Mouse (Mus musculus) kidney, embryonic 16.5 days (tissue): ENCODE results near the gene Myef2. TPM values are rescaled to one million over a fixed set of nuclear protein-coding genes. Genes with fewer than 3 reads are reported as not detected.

Source experiments
- ATAC-seq: fragments of 200-750 bp; cut with Nextera tagmentation; 2 replicates; pipeline ENCODE4 v1.8.0; 2017; ENCODE audit warnings: moderate TSS enrichment; ENCODE audit not compliant: low FRiP score, low TSS enrichment
- H3K27ac ChIP-seq: fragments of 300-500 bp; sonication (generic); 2 replicates; pipeline ENCODE4 v1.5.1; 2014; ENCODE audit warnings: low read length
- H3K27me3 ChIP-seq: fragments of 300-500 bp; sonication (generic); 2 replicates; pipeline ENCODE4 v1.6.1; 2014; ENCODE audit warnings: low read length, control low read depth, mixed read lengths; ENCODE audit not compliant: insufficient read depth
- H3K36me3 ChIP-seq: fragments of 300-500 bp; sonication (generic); 2 replicates; pipeline ENCODE4 v1.6.1; 2014; ENCODE audit warnings: low read length, control low read depth, mixed read lengths; ENCODE audit not compliant: insufficient read depth
- H3K4me1 ChIP-seq: fragments of 300-500 bp; sonication (generic); 2 replicates; pipeline ENCODE4 v1.6.1; 2014; ENCODE audit warnings: low read length, control low read depth, mixed read lengths; ENCODE audit not compliant: insufficient read depth
- H3K4me2 ChIP-seq: fragments of 300-500 bp; sonication (generic); replicated peaks from 2 replicates; pipeline ENCODE4 v1.6.1; 2014; ENCODE audit warnings: low read depth, low read length
- H3K4me3 ChIP-seq: fragments of 300-500 bp; sonication (generic); 2 replicates; pipeline ENCODE4 v1.5.1; 2014; ENCODE audit warnings: mild to moderate bottlenecking, low read length
- H3K9ac ChIP-seq: fragments of 300-500 bp; sonication (generic); replicated peaks from 2 replicates; pipeline ENCODE4 v1.6.1; 2014; ENCODE audit warnings: low read length
- H3K9me3 ChIP-seq: fragments of 300-500 bp; sonication (generic); 2 replicates; pipeline ENCODE4 v1.6.1; 2016; ENCODE audit warnings: low read length, control low read depth
- WGBS: fragments of 180-500 bp; shearing (Covaris S2); extraction: QIAGEN DNeasy Blood & Tissue Kit; methylation state at CpG from one replicate; pipeline ENCODE4 v1.1.7; 2014; 5-methylcytosine and 5-hydroxymethylcytosine counted together
- polyA plus RNA-seq: library from polyadenylated mRNA; unstranded; fragments of >200 nt; fragmentation: Nextera tagmentation; extraction: Ambion mirVana; gene quantifications from 2 replicates; pipeline ENCODE4 v1.2.1, GENCODE M21; 2015

Gene Myef2
- polyA plus RNA-seq, 1 experiment from 2014 or later: 86.5 TPM

GRCm38 (mm10) chr2:125073056-125073780 is 50.2 kb downstream of the Myef2 start:
- no peaks in the 10 kb centered on the region for H3K4me1 ChIP-seq
- no peaks in the 10 kb centered on the region for H3K36me3 ChIP-seq
- H3K27me3 ChIP-seq: no peaks in the 10 kb centered on the region
- H3K9me3 ChIP-seq: no peaks in the 10 kb centered on the region
- H3K4me2 ChIP-seq: no peak overlapping the region
- H3K9ac ChIP-seq: no peak overlapping the region
- H3K4me3 ChIP-seq: no peak overlapping the region
- no peak for ATAC-seq
- H3K27ac ChIP-seq: no peak overlapping the region
- 73% methylated on average over 3 of the region's 3 CpGs for WGBS

GRCm38 (mm10) chr2:125068696-125069095 is 54.8 kb downstream of the Myef2 start:
- 85% methylated on average over 12 of the region's 12 CpGs for WGBS
- Histone ChIP-seq H3K9me3 (no peaks in the 10 kb centered on the region), H3K4me3 (no peak overlapping the region), H3K4me2 (no peak overlapping the region), H3K27me3 (no peaks in the 10 kb centered on the region), H3K36me3 (no peaks in the 10 kb centered on the region), H3K27ac (no peak overlapping the region), H3K9ac (no peak overlapping the region), H3K4me1 (no peaks in the 10 kb centered on the region)
- no peak for ATAC-seq

GRCm38 (mm10) chr2:125067894-125068293 is 55.6 kb downstream of the Myef2 start, which contains the start of gene Slc24a5:
TSS of gene Slc24a5 (plus strand) at chr2:125068124.
- Histone ChIP-seq H3K9me3 (no peaks in the 10 kb centered on the region), H3K27ac (no peak within 1 kb of the TSS), H3K9ac (no peak within 1 kb of the TSS), H3K27me3 (no peaks in the 10 kb centered on the region), H3K36me3 (no peaks in the 10 kb centered on the region), H3K4me2 (no peak within 1 kb of the TSS), H3K4me1 (no peaks in the 10 kb centered on the region), H3K4me3 (no peak within 1 kb of the TSS)
- ATAC-seq: peak; percentile 23; the same call in 1 of the 2 replicates
- WGBS: 71% methylated on average over 10 of the region's 10 CpGs

- Histone ChIP-seq H3K4me1 (no peaks in the 10 kb centered on the region), H3K9ac (no peak overlapping the region), H3K9me3 (no peaks in the 10 kb centered on the region), H3K27me3 (no peaks in the 10 kb centered on the region), H3K4me3 (no peak overlapping the region), H3K4me2 (no peak overlapping the region), H3K27ac (no peak overlapping the region), H3K36me3 (no peaks in the 10 kb centered on the region)
- 87% methylated on average over 7 of the region's 7 CpGs for WGBS
- ATAC-seq: no peak
Observed at GRCm38 (mm10) chr2:125067373-125067772, 56.1 kb downstream of the Myef2 start.

GRCm38 (mm10) chr2:125062944-125063343 is 60.5 kb downstream of the Myef2 start:
- no peaks in the 10 kb centered on the region for H3K4me1 ChIP-seq
- 62% methylated on average over 4 of the region's 4 CpGs for WGBS
- no peak overlapping the region for H3K27ac ChIP-seq
- no peaks in the 10 kb centered on the region for H3K27me3 ChIP-seq
- ATAC-seq: no peak
- no peaks in the 10 kb centered on the region for H3K9me3 ChIP-seq
- no peak overlapping the region for H3K9ac ChIP-seq
- no peak overlapping the region for H3K4me2 ChIP-seq
- H3K4me3 ChIP-seq: no peak overlapping the region
- no peaks in the 10 kb centered on the region for H3K36me3 ChIP-seq

- no peak overlapping the region for H3K9ac ChIP-seq
- 84% methylated on average over 7 of the region's 7 CpGs for WGBS
Observed at GRCm38 (mm10) chr2:125061451-125061850, 62.0 kb downstream of the Myef2 start.

GRCm38 (mm10) chr2:125057250-125057815 is 66.1 kb downstream of the Myef2 start:
- Histone ChIP-seq H3K9ac (no peak overlapping the region), H3K4me3 (no peak overlapping the region), H3K9me3 (0 out of 2 replicates have a peak, but pooled peaks cover 2% of the 10 kb centered on the region), H3K27me3 (no peaks in the 10 kb centered on the region), H3K27ac (no peak overlapping the region), H3K4me1 (no peaks in the 10 kb centered on the region), H3K36me3 (no peaks in the 10 kb centered on the region), H3K4me2 (no peak overlapping the region)
- WGBS: 30% methylated on average over 7 of the region's 7 CpGs
- ATAC-seq: peak; percentile 54; the same call in 1 of the 2 replicates

More at GRCm38 (mm10) chr2:125061451-125061850, 62.0 kb downstream of the Myef2 start:
- Histone ChIP-seq H3K27ac (no peak overlapping the region), H3K36me3 (no peaks in the 10 kb centered on the region), H3K4me3 (no peak overlapping the region), H3K4me1 (no peaks in the 10 kb centered on the region), H3K4me2 (no peak overlapping the region), H3K9me3 (no peaks in the 10 kb centered on the region), H3K27me3 (no peaks in the 10 kb centered on the region)
- ATAC-seq: no peak

- ATAC-seq: no peak
- H3K27me3 ChIP-seq: no peaks in the 10 kb centered on the region
- 82% methylated on average over 7 of the region's 7 CpGs for WGBS
- H3K9ac ChIP-seq: no peak overlapping the region
- H3K9me3 ChIP-seq: 0 out of 2 replicates have a peak, but pooled peaks cover 2% of the 10 kb centered on the region
- no peak overlapping the region for H3K27ac ChIP-seq
- no peaks in the 10 kb centered on the region for H3K4me1 ChIP-seq
- H3K4me2 ChIP-seq: no peak overlapping the region
- no peak overlapping the region for H3K4me3 ChIP-seq
- no peaks in the 10 kb centered on the region for H3K36me3 ChIP-seq
Observed at GRCm38 (mm10) chr2:125055316-125055903, 68.1 kb downstream of the Myef2 start.
